Mouse (Mus musculus): ENCODE results near the gene Mmd.

Gene Mmd

DNA sequence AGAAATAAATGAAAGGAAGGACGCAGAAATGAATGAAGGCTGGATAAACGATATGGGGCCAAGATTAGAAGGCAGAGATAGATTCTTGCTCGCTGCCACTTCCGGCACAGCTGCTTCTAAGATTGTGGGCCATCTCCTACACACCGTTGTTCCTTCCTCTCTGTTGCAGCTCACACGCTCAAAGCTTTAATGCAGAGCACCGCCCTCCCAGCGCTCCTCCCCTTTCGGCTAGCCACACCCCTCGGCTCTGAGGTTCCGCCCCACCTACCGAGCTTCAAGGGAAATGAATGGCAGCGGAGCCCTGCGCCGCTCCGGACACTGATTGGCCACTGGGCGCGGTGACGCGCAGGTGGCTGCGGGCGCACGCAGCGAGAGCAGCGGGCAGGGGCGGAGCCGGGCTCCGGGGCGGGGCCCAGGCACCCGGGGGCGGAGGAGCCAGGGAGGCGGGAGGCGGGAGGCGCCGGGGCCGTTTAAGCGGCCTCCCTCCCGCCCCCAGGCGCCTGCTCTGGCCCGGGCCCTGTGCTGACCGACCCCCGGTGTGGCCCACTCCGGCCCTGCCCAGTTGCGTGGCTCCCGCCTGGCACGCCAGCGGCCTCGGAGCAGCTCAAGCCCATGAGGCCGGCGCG lies at the start of gene Mmd:
Gene Mmd, plus strand, starts transcription at position 432 of the 626 bp plus-strand sequence.
- DNase-seq: peak; percentile 99

DNA sequence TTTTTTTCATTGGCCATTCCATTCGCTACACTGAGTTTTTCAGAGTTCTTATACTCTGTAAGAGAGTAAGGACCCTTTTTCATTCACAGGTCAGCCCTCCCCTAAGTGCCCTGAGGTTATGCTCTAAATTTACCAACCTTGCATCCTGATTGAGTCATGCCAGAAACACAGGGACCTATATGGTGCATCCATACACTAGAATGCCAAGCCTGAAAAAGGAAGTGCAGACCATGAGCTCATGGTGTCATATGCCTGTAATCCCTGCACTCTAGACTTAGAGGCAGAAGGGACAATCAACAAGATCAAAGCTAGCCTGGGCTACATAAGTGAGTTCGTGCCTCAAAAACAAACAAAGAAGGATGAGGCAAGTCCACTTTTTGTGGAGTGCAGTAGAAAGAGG lies 48.4 kb upstream of the Mmd start:
- DNase-seq: no peak

DNA sequence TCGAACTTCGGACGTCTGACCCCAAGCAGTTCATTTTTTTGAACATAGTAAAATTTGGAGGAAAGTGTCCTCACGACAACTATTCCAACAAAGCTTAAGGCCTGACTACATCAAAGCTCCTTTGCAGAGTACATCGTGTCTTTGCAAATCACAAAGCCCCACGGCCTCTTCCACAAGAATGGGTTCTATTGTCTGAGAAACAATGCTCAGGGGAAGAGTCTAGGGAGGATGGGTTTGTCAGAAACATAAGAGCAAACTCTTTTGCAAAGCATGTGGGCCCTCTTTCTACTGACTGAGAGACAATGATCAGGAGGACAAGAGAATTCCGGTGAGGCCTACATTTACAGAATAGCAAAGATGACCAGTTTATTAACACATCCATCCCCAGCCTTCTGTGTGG lies 35.0 kb upstream of the Mmd start:
- DNase-seq: no peak

GRCm38 (mm10) chr11:90220022-90220645 lies 29.1 kb upstream of the Mmd start:
- no peak for DNase-seq

DNA sequence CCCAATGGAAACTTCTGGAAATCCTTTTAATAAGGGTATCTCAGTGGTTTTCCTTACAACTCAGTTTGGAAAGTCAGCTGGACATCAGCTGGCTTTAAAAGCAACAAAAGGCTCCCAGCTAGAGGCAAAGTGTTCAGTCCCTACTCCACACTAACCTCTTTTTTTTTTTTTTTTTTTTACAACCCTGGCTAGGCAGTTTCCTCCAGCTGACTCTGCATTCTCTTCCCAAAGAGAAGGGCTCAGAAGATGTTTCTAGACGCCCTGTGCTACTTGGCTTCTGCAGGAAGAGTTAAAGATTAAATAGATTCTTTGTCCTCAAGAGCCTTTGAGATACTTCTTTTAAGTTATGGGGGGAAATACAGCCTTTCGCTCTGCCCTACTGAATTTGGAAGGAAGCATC lies 28.5 kb upstream of the Mmd start:
- no peak for DNase-seq

- no peak for DNase-seq
These were observed 24.3 kb upstream of the Mmd start for GRCm38 (mm10) chr11:90224914-90225470.

DNA sequence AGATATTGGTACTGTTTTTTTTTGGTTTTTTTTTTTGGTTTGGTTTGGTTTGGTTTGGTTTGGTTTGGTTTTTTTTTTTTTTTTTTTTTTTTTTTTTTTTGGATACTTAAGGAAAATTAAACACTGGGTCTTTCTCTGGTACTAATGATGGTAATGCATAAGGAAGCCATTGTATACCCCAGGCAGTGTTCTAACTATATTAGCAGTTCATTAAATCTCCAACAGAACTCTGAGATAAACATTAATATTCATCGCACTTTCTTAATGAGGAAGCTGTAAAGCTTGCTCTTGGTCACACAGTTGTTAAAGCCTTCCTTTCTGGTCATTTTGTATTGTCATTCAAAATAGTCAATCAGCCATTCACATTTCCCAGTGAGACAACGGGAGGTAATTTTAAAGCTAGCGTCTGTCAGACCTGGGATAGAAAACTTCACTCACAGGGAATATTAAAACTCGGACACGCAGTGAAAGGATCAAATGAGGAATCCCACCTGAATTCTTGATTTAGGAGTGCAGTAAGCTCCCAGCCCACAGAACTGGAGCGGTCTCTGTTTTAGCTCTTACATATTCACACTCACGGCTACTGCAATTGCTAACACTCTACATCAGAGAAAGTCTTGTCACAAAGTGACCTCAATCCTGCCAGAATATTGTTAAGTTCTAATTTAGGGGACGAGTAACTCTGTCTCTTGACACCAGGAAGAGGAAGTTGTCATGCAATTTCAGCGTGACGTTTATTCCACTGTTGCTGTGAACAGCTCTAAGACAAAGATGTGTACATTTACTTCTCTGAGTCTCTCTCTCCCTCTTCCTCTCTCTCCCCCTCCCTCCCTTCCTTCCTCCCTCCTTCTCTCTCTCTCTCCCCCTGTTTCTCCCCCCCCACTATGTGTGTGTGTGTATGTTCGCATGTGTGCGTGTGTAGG lies 22.0 kb upstream of the Mmd start:
- DNase-seq: no peak

GRCm38 (mm10) chr11:90228251-90228949 lies 20.9 kb upstream of the Mmd start:
- no peak for DNase-seq

DNA sequence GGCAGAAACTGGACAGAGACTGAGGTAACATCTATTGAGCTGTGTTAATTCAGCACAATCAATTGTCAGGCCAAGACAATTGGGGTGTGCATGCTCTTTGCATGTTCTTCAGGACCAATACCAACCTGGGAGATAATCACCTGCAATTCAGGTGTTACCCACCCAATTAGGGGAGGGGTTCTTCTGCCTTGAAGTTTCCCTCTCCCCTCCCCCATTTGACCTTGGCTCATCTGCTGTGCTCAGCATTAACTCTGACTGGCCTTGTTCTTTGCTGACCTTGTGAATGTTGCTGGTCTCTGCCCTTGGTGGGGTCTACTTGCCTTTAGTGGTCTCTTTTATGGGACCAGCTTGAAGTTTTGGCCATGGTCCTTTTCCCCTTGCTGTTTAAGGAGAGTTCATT lies 19.5 kb upstream of the Mmd start:
- no peak for DNase-seq

DNA sequence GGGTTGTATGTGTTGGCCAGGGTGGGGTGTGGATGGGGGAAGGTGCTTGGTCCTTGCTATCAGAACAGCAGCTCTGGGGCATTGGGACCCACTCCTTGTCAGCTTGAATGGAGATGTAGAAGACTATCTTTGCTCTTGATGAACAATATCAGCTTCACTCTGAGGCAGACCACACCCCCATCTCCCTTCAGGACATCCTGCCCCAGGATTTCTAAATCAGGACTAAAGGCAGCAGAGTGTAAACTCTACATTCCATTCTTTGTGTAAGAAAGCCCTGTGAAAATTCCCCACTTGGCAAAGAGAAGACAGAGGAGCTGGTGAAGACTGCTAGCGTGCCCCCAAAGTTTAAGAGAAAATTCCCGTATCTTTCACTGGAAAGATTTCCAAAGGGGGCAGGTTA lies 18.6 kb upstream of the Mmd start:
- no peak for DNase-seq

- no peak for DNase-seq
These were observed 17.6 kb upstream of the Mmd start for GRCm38 (mm10) chr11:90231631-90232030.

DNA sequence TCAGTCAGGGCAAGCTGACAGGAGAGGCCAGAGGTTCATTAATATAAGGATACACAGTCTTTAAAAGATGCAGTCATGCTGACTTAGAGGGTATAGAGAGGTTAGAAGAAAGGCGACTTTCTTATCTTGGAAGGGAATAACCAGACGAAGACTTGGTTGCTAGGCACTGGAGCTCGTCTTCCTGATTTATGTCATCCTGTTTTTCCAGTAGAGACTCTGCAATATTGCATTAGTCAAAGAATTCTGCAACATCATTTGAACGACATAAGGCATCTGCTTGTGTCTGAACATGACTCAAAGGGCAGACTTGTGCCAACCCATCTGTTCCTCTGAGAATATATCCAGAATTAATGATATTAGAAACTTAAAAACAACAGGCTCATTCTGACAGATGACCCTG lies 16.6 kb upstream of the Mmd start:
- DNase-seq: no peak

DNA sequence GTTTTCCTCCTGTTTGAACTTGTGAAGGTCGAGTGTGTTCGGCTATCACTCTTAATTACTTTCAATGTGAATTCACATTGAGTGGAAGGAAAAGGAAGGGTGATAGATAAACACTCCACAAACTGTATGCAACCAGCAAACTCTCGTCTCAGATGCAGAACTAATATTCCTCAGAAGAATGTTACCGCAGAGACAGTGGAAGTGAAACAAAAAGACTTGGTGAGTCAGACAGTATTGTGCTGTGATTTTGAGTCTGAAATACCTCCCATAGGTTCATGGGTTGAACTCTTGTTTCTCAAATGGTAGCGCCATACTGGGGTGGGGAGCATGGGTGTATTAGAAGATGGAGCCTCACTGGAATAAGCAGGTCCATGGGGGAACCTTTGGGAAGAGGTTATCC lies 14.0 kb upstream of the Mmd start:
- DNase-seq: no peak

DNA sequence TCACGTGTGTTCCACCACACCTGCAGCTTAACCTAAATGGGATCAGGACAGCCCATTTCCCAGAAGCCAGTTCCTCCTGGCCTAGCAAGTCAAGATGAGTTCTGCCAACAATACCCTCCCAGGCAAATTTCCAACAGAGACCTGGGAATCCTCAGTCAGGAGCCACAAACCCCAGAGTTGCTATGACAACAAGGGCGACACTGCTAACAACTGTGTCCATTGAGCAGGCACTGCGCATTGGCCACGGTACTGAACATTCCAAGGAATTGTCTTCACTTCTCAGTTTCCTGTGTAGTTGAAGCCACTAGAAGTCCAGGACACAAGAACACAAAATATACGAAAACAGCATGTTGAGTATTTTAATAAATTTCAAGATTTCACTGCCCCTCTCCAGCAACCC lies 11.6 kb upstream of the Mmd start:
- no peak for DNase-seq

GRCm38 (mm10) chr11:90238657-90239056 lies 10.6 kb upstream of the Mmd start:
- no peak for DNase-seq

DNA sequence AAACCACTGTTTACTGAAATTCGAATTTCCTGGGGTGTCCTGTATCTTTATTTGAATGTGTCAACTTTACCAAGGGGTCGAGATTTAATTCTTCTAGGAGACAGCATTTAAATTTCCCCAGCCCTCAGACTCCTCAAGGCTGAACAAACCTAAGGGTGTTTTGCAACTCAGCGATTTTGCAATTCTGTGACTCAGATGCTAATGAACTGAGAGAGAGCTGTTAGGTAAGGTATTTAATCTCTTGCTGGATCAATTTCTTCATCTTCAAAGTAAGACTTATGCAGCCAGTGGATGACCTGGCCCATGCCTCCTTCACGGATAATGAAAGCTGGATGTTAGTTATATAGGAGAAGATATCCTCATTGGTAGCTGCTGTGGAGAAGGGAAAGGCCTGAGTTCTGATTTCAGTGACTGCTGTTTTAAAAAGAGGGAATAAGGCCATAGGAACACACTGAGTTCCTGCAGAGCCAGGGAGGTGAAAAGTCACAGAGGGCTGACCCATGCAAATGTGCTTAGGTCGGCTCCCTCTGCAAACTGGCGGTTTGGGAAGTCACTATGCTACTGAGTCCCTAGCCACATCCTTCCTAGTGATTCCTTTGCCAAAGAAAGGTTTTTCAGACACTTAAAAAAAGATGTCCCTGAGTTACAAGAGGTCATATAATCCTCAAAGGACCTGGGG lies 8.5 kb upstream of the Mmd start:
- no peak for DNase-seq

GRCm38 (mm10) chr11:90241874-90242273 lies 7.4 kb upstream of the Mmd start:
- no peak for DNase-seq

DNA sequence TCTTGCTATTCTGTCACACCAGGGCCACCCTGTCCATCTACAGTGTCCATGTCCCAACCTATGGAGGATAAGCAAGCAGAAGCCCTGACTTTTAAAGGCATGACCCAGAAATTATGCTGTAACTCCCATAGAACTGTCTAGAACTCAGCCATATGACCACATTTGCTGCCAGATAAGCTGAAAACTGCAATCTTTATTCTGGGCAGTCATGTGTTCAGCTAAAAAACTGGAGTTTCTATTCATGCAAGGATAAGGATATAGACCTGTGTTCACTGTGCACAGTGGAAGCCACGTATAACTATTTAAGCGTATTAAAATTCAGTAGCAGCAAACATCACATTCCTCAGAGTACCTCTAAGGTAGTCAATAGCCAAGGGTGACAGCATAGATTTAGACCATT lies 6.0 kb upstream of the Mmd start:
- no peak for DNase-seq

- no peak for DNase-seq
These were observed 3.6 kb upstream of the Mmd start for GRCm38 (mm10) chr11:90245630-90246029.

DNA sequence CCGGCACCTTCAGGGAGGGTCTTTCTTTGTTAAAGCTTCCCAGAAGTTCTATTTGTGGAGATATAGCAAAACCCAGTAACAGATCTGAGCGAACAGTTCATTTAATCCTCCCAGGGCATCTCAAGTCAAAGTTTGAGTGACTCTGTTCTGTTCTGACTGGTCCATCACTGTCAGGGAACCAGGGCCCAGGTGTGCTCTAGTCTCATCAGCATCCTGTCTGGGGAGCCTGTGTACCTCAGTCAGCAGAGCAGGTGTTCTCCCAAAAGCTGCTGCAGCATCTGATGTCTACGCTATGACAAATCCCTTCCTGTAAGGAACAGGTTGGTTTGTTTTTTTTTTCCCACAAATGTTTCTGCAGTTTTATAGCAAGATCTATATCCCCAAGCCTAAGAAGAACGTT lies 2.6 kb upstream of the Mmd start:
- no peak for DNase-seq

DNA sequence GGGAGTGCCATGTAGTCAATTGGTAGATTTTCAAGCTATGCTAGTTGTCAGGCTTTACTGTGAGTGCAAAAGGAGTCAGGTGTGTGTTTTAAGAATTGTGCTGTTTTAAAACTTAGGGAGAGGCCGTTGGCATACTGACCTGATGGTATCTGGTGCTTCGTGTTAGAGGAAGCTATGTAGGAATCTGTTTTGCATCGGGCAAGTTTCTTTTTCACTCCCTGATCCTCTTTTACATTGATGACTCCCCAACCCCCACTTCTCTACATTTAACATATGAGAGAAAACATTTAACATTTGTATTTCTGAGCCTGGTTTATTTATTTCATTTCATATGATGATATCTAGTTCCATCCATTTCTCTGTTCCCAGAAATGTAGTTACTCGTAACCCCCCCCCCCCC lies 1.5 kb upstream of the Mmd start:
- no peak for DNase-seq

GRCm38 (mm10) chr11:90249701-90250141 lies 465 bp downstream of the Mmd start:
- no peak for DNase-seq
